Mouse (Mus musculus) layer of hippocampus, postnatal 25 days (tissue): ENCODE measurements at regions not wholly inside any gene's neighbourhood (a gene's known extent, or its start where the extent isn't known, plus 50 kb on each side); places are given as distances from the start of the nearest gene placed in this dataset.

Experiments used
- DNase-seq, 2 experiments: peaks; one replicate each; pipeline ENCODE4 v3.0.0; 2022; ENCODE audit warnings: mixed read lengths in 2 of 2, low spot score in 1 of 2; ENCODE audit errors: extremely low spot score in 1 of 2

DNA sequence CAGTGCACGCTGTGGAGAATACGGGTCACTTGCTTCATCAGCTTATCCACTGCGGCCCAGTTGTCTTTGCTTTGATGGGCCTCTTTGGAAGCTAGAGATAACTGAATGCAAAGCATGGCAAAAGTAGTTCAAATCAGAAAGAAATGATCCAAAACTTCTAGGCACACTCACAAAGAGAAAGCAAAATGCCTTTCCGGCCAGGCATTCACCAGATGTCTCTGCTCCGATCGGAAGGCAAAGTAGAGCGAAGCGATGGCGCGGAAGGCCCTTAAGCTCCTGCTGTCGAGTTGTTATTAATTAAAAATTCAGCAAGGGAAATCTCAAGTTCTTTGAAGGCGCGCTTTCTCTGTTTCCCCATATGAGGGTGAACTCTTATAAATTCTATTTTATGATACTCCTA is 401.9 kb upstream of the Slc35b3 start:
- DNase-seq: no peak

DNA sequence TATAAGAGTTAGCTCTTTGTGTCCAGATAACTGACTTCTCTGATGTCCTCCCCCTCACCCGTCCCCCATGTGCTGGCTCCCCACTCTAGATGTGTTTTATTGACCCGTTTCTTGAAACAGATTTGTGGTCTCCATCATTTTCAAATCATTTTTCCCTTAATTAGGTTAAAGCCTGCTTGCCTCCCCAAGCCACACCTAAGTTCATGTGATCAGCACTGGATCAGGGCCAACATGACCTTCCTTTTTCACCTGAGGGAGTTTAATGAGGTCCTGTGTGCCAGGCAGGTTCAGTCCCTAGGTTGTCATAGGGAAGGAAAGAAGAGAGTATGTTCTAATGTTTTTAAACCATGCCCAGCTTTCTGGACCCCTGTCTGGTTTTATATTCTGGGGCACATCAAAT is 390.9 kb upstream of the Slc35b3 start:
- DNase-seq: no peak

DNA sequence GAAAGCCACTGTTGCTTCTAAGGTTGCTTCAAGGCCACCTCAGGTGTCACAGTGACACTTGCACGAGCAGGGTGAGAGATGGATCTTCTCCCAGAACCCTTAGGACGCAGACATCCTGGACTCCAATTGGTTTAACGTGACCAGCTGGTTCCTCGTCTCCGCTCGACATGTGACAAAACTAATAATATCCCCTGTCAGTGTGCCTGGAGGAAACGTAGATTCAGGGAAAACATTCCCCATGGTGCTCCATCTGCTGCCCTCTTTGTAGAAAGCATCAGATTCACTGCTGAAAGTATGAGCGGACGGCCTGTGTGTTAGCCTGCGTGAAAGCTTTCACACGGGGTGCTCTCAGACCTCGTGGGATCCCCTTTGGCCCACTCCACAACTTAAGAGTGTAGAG is 390.0 kb upstream of the Slc35b3 start:
- peak; percentile 13 to 16 for DNase-seq

DNA sequence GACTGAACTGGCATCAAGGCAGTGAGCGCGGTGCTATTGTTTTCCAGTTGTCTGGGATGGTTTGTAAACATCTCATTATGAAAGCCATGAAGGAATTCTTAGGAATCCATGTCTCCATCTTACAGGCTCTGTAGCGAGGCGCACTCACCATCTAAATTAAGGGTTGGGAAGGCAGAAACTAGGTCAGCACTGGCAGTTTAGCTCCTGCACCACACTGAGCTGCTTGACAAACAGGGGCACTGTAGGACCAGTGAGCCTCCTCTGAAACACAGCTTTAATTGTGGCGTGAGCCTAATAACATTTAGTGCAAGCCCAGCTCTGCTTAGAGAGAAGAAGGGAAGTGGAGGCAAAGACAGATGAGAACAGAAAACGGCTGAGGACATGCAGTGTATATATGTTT is 387.1 kb upstream of the Slc35b3 start:
- no peak for DNase-seq

DNA sequence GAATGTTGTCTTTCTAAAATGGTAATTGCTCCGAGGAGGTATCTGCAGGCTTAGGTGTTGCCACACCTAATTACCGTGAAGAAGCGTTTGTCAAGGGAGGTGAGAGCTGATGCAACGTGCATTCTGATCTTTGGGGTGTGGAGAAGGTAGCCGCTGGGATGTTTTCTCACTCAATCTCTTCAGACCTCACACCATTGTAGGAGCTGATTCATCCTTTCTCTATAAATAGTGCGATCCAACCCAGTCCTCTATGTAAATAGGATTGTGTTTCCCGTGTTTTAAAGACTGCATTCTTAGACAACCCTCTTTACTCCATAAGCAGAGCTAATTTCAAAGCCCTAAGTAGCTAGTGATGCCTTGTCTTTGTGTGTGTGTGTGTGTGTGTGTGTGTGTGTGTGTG is 374.2 kb upstream of the Slc35b3 start:
- no peak for DNase-seq

DNA sequence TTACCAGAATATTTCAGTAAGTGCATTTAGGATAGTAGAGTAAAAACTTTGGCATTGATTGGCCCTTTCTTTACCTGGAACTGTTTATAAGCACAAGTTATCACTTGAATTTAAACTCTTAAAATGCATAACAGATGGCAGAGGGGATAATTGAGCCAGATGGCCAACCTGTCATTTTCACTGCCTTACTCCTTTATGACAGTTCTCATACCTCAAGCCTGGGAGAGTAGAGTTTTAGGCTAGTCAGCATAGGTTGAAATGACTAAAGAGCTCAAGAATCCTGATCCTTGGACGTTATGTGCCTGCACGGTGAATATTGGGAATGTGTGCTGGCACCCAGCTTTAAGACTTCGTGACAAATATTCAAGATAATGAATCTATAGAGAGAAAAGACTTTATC is 369.1 kb upstream of the Slc35b3 start:
- DNase-seq: no peak

DNA sequence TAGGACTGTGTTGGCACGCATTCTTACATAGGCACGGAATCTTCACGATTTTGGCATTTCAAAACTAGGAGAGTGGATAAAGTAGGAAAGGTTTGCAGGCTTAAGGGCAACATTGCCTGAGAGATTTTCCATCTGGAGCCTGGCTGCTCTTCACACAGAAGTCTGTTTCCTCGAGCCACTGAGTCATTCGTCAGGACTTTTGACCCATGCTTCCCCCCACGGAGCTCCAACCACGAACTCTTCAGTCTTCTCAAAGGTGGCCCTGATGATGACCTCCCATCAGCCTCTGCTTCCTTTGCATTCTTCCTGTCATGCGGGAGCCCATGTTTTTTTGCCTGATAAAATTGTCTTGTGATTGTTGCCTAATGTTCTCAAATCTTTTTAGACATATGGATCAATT is 365.5 kb upstream of the Slc35b3 start:
- DNase-seq: no peak

DNA sequence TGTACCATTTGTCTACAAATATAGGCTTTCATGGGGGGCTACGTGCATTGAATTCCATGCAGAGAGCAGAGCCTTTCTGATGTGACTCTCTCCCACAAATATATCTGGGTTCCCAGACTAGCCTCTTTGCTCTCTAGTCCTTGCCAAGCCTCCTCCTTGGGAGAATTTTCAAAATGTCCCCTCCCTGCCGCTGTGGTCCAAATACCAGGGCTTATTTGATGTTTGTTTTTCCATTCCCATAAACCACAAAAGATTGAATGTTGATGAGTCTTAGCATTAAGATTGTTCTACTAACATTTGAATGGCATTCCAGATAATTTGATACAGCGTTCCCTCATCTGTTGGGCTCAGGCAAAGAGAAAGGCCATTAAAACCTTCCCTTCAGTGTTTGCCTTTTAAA is 360.4 kb upstream of the Slc35b3 start:
- no peak for DNase-seq

DNA sequence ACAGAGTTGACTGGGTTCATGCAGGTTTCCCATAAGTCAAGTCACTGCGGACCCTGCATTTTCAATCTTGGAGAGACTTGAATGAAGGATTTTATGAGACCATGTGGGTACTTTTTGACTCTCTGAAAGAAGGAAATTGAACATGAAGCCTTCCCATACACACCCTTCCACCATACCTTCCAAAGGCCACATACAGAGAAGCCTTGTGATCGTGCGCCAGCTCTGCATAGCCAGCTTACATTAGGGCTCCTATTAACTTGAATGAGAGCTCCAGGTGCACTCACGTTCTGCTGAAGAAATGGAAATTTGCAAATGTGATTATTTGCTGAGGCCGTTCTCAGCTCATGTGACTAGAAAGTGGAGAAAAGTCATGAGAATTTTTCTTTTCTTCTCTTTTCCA is 349.1 kb upstream of the Slc35b3 start:
- DNase-seq: no peak

DNA sequence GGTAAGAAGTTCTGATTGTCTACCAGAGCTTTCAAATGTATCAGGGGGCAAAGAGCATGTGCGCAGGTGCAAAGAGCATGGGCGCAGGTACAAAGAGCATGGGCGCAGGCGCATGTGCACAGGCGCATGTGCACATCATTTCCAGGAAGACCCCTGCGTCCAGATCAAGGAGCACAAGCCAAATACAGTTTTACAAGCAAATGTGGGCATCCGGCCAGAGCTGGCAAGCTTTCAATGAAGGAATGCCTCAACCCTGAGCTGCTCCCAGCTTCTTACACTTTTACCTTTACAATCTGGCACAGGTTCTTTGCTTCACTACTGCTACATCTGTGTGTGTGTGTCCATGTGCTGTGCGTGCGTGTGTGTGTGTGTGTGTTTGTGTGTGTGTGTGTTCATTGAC is 347.2 kb upstream of the Slc35b3 start:
- no peak for DNase-seq

DNA sequence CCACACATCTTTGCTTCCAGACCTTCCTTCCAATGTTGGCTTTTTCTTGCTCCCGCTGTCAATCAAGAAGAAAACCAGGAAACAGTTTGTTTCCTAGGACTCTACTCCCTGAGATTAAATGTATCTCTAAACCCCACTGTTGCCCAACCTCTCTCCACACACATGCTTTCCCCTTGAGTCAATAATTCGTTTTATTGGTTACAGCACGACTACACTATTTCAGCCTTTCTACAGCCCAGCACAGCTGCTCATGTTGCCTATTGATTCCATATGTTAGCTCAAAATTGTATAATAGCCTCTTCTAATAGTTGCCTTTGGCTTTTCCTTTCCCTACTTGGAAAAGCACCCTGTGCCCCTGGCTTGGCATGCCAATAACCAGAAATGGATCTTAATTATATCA is 346.2 kb upstream of the Slc35b3 start:
- DNase-seq: no peak

DNA sequence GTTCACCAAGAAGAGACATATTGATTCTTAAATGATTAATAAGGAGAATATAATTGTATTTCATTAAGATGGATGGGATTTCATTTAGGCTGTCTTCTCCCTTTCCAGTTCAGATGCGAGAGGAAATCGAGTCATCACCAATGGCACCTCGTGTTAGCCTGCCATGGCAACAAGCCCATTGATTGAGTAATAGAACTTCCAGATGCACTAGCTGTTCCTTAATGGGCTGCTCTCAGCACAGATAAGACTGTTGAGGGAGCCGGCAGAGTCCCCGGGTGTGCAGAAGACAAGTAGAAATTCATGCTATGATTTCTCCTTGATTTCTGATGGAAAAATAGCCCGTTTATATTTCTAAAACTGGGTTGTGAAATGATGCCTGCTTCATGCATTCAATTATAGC is 336.5 kb upstream of the Slc35b3 start:
- no peak for DNase-seq

DNA sequence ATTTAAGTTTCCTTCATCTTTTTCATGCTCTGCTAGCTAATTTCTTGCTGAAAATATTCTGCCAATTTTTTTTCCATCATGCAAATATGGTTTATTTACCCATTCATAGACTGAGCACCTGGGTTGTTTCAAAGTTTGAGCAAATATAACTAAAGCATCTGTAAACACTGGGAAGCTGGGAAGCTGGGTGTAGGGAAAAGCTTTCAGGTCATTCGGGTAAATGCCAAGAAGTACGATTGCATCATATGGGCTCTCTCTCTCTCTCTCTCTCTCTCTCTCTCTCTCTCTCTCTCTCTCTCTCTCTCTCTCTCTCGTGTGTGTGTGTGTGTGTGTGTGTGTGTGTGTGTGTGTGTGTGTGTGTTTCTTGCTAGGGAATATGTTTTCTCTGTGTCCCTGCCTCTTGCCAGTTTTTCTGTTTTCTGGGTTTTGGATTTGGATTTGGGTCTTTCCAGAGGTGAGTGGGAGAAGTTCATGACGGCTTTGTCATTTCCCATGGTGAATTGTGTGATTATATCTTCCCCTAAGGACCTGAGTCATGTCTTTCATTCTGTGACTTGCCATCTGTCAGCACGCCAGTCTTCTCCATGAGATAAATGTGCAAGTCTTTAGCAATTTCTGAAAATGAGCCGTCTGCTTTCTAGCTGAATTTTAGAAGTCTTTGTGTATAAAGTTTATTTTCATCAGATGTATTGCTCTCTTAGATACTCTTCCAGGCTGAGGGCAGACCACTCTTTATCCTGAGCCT is 329.7 kb upstream of the Slc35b3 start:
- no peak for DNase-seq

DNA sequence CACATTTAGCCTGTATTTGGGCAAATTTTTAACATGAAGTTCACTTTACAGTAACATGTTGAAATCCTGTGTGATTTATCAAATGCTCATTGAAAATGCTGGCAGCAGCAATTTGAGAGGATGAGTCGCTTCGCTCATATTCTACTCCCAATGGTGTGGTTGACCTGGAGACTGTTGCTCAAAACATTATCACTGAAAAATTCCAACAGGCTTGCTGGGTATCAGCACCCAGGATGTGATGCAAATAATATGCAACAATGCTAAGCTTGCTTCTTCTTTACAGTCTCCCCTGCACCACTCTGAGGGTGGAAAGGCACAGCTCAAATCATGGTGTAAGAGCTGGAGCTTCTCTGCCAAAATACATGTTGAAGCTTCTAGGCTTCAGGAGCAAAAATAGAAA is 321.6 kb upstream of the Slc35b3 start:
- DNase-seq: no peak

DNA sequence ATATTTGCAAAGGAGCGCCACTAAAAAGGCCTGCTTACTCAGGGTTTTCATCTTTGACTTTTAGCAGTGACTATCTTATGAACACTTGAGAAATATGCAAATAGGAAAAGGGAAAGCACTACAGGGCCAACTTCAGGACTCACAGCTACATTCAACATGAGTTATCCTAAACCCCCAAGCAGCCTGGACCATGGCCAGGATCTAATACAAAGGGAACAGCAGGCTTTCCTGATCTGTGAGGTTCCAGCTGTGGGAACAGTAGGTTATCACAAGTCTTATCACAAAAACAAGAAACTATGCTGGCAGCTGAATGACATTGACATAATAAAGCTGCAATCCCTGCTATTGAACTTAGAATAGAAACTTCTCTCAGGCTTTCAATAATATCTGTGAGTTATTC is 317.4 kb upstream of the Slc35b3 start:
- DNase-seq: no peak

DNA sequence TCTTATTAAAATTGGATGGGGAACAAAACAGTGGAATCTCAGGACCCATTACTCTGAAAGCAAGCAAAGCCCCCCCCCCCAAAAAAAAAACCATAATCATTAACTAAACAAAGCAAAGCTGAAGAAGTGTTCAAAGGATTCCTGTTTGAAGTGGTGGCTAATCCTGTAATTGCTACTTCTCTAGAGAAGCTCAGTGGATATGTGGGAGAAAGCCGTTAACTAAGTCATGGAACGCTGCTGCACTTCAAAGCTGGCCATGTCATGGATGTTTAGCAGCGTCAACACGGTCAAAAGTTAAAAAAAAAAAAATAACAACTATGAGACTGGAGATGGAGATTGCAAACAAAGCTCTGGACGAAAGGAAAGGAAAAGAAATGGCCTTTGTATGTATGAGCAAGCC is 305.3 kb upstream of the Slc35b3 start:
- no peak for DNase-seq

DNA sequence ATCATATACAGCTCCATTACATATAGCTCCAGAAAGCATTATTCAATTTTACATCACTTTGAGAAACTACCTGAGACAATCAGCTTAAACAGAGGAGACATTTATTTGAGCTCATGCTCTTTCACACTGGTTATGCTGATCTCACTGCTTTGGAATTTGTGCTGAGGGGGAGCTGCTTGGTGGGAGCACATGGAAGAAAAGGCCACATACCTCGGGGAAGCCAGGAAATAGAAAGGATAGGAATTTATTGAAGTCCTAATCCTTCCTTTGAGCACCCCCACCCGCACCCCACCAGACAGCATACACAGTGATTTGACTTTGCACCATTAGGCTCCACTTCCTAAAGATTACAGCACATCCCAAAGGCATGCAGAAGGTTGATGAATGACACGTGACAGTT is 296.0 kb upstream of the Slc35b3 start:
- DNase-seq: no peak

DNA sequence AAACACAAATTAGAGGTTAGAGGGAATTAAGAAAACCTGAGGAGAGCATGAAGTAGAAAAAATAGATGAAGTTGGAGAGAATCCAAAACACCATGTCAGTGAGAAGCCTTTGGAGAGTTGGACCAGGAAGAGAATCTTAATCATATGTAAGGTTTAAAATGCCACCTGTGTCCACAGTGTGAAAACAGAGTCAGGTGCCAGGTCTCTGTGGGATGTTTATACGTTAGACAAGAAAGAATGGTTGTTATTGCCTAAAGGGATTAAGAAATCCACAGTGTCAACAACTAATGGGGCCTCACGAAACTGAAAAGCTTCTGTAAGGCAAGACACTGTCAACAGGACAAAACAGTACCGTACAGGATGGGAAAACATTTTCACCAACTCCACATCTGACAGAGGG is 294.7 kb upstream of the Slc35b3 start:
- no peak for DNase-seq

DNA sequence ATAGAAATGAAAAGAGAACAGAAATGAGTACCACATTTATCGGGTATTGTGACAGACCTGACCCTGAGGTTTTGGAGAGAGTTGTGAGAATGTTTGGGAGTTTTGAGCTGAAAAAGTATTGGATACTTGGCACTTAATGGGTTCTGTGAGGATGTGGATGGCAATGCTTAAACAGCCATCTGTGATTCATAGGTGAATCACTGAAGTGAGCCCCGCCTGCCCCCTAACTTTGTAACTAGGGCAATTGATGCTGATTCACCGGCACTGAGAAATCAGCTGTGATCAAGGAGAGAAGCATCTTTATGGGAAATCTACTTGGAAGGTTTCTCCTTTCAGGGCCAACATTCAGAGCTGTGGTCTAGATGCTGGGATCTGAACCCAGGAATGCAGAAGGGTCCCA is 291.9 kb upstream of the Slc35b3 start:
- no peak for DNase-seq

DNA sequence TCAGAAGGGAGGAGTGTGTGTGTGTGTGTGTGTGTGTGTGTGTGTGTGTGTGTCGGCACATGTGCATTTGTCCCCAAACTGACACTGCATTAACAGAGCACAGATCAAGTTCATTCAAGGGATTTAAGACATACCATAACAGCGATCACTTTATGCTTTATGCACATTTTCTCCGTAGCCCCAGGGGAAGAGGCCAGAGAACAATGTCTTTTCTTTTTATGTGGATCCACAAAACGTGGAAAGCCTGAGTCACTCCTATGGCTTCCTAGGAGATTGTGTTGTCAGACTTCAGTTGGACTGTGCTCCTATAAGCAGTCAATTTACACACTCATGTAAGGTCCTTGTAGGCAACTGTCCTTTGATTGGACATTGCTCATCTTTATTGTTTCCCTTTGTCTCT is 289.4 kb upstream of the Slc35b3 start:
- no peak for DNase-seq

DNA sequence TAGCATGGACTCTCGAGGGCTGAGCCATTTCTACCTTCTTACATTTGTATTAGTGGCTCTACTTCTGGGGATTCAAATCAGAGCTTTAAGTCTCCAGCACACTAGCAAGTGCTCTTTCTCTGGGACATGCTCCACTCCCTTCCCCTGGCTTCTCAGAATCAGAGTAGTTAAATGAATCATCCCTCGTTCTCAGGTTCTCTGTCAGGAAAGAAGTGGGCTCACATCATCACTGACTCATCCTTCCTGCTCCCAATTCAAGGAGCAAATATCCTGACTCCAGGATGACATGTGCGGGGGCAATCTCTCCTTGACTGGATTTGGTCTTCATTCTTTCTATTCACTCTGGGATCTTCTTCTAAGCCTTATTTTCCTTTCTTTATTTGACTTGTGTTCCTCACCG is 266.2 kb upstream of the Slc35b3 start:
- no peak for DNase-seq

DNA sequence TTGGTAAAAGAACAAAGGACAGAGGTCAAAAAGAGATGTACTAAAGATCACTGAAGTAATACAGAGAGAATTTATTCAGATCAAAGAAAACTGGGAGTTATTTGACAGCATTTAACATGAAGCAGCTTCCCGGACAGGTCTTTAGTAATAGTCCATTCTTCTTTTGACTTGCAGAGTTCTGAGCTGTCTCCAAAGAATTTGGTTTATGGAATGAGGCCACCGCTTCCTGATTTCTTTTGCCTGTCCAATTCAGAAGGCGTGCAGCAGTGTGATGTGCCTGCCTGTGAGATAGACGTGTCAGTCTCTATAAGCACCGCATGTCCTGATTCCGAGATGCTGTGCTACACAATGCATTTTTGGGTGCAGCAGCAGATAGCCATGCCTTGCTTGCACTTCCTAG is 265.0 kb upstream of the Slc35b3 start:
- DNase-seq: no peak

DNA sequence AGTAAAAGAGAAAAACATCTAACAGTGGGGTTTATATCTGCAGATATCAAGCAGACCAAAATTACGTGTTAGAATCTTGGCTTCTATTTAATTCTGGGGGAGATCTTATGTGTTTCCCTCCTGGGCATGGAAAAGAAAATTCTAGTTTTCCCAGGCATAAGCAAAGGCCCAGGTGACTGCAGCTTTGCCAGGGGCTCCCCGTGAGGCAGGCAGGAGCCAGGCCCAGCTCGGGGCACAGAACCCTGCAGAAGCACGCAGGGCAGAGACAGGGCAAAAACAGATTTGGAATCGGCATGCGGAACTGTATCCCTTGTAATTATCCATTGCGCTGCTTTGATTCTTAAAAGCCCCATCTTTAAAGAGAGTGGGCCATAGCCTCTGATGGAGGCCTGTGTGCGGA is 250.4 kb upstream of the Slc35b3 start:
- DNase-seq: no peak
